Mouse (Mus musculus) thymus, adult 2 months (tissue): ENCODE measurements at regions not wholly inside any gene's neighbourhood (a gene's known extent, or its start where the extent isn't known, plus 50 kb on each side); places are given as distances from the start of the nearest gene placed in this dataset.

Experiments used
- CTCF ChIP-seq: fragments of 200-500 bp; IDR thresholded peaks from 2 replicates; pipeline ENCODE4 v1.5.1; 2012; ENCODE audit warnings: mild to moderate bottlenecking, control low read depth, low read length, moderate library complexity, borderline replicate concordance; ENCODE audit not compliant: control insufficient read depth, poor library complexity, insufficient read depth; ENCODE audit errors: extremely low read depth
- POLR2A ChIP-seq: fragments of 200-500 bp; IDR thresholded peaks from 2 replicates; pipeline ENCODE4 v1.6.1; 2012; ENCODE audit warnings: mild to moderate bottlenecking, low read length, control low read depth, moderate library complexity; ENCODE audit not compliant: control insufficient read depth, poor library complexity, insufficient read depth; ENCODE audit errors: extremely low read depth

DNA sequence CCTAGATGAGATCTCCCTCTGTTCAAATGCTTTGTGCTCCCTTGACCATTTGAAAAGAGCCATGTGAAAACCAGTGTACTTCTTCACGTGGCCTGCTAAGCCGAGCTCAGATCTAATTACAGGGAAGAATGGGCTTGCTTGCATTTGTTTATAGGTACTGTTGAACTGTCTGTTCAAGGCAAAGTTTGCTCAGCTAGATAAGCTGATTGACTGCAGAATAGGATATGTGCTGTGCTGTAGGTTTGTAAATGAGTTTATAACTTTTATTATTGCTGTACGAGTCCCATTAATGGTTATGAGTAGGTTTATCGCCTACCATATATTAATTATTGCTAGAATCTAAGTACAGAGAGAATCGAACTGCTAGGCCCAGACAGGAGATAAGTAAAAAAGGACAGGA lies 207.5 kb downstream of the Gm5447 start:
- no peak for TF ChIP-seq CTCF
- TF ChIP-seq POLR2A = no peak
